Mouse (Mus musculus): Measurements from ENCODE around the gene Scoc.

DNA sequence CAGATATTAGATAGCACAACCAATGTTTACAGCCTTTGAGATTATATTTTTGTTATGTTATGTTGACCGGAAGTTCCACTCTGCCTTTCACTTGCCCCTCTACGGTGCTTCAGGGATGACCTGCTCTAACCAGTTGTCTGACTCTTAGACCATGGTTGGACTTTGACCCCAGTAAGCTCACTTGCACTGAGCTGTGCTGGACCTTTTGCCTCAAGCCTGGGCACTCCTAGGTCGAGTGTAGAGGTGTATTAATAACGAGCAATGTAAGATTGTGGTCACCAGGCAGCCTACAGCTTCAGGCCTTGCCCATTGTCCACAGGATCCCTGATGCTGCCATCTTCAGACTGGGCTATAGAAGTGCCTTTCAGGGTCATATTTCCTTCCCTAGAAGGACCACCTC lies 60.5 kb downstream of the Scoc start:
- TF ChIP-seq POLR2A (IDR thresholded peaks at IDR 0.05; ENCODE audit: insufficient read depth, low read depth, low read length) (no peak), CTCF (IDR thresholded peaks at IDR 0.05; ENCODE audit: insufficient read depth, low read depth, low read length) (no peak)

Data from olfactory bulb, adult 2 months (tissue).